Mouse (Mus musculus): ENCODE data around the gene Kif14. TPM values are rescaled to one million over a fixed set of nuclear protein-coding genes. Genes with fewer than 3 reads are reported as not detected.

Gene Kif14
- polyA plus RNA-seq, 1 experiment: 0.05 TPM

DNA sequence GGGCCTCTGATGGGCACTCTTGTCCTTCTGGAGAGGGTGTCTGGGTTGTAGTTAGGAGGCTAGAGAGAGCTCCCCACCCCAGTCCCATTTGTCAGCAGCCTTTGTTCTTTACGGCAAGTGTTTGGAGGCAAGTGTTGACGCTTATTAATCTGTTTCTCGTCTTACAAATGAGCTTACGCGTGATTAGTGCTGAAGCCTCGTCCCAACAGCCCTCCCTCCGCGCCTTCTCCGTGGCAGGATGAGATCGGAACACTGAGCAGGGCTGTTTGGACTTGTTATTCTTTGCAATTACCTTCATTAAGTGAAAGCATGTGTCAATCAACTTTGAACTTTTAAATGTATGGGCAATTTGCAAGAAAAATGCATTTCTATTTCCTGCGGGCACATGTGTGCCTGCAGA lies 97.0 kb downstream of the Kif14 start:
- TF ChIP-seq CTCF (conservative IDR thresholded peaks at IDR 0.05; ENCODE audit: insufficient read depth, insufficient read length, low read depth, low read length) (no peak), POLR2A (IDR thresholded peaks at IDR 0.05; ENCODE audit: low read depth, low read length) (no peak)
- WGBS: 77% methylated on average over 11 of the region's 11 CpGs
- no peaks in the 10 kb centered on the region; the same call in 1 of the 2 replicates for H3K4me1 ChIP-seq (ENCODE audit: control insufficient read depth, insufficient read depth, low read length)
- no peak for DNase-seq
- H3K36me3 ChIP-seq (ENCODE audit: control insufficient read depth, insufficient read depth, low read length): no peaks in the 10 kb centered on the region
- H3K4me3 ChIP-seq (ENCODE audit: insufficient read depth, low read depth, low read length): no peak overlapping the region
- no peaks in the 10 kb centered on the region for H3K27me3 ChIP-seq (replicated peaks; ENCODE audit: control insufficient read depth, insufficient read depth, low read length)
- H3K27ac ChIP-seq (ENCODE audit: insufficient read depth, low read depth, low read length): no peak overlapping the region

GRCm38 (mm10) chr1:136564963-136565362 lies 98.8 kb downstream of the Kif14 start:
- 79% methylated on average over 4 of the region's 4 CpGs for WGBS
- H3K4me1 ChIP-seq (ENCODE audit: control insufficient read depth, insufficient read depth, low read length): peaks cover 3% of the 10 kb centered on the region; the same call in 1 of the 2 replicates
- H3K36me3 ChIP-seq (ENCODE audit: control insufficient read depth, insufficient read depth, low read length): no peaks in the 10 kb centered on the region
- H3K4me3 ChIP-seq (ENCODE audit: insufficient read depth, low read depth, low read length): no peak overlapping the region
- DNase-seq: peak; percentile 58
- no peaks in the 10 kb centered on the region for H3K27me3 ChIP-seq (replicated peaks; ENCODE audit: control insufficient read depth, insufficient read depth, low read length)
- TF ChIP-seq CTCF (conservative IDR thresholded peaks at IDR 0.05; ENCODE audit: insufficient read depth, insufficient read length, low read depth, low read length) (0 out of 2 replicates have a peak, but pooled peaks have one; percentile 5), POLR2A (IDR thresholded peaks at IDR 0.05; ENCODE audit: low read depth, low read length) (no peak)
- H3K27ac ChIP-seq (ENCODE audit: insufficient read depth, low read depth, low read length): no peak overlapping the region

GRCm38 (mm10) chr1:136566386-136566785 lies 100.2 kb downstream of the Kif14 start:
- Histone ChIP-seq H3K36me3 (ENCODE audit: control insufficient read depth, insufficient read depth, low read length) (no peaks in the 10 kb centered on the region), H3K4me1 (ENCODE audit: control insufficient read depth, insufficient read depth, low read length) (peaks cover 3% of the 10 kb centered on the region; the same call in 1 of the 2 replicates), H3K27ac (ENCODE audit: insufficient read depth, low read depth, low read length) (no peak overlapping the region), H3K4me3 (ENCODE audit: insufficient read depth, low read depth, low read length) (no peak overlapping the region), H3K27me3 (replicated peaks; ENCODE audit: control insufficient read depth, insufficient read depth, low read length) (no peaks in the 10 kb centered on the region)
- TF ChIP-seq CTCF (conservative IDR thresholded peaks at IDR 0.05; ENCODE audit: insufficient read depth, insufficient read length, low read depth, low read length) (no peak), POLR2A (IDR thresholded peaks at IDR 0.05; ENCODE audit: low read depth, low read length) (no peak)
- no peak for DNase-seq
- 89% methylated on average over 5 of the region's 5 CpGs for WGBS

DNA sequence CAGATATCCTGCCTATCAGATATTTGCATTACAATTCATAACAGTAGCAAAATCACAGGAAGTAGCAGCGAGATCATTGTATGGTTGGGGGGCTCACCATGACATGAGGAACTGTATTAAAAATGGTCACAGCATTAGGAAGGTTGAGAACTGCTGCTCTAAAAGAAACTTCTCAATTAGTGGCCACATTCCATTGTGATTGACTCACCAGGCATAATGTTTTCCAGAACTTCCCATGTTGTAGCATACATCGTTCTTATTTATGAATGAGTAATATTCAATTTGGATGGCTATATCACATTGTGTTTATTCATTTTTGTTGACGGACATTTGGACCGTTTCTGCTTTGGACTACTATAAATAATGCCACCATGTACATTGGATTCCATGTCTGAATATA lies 101.5 kb downstream of the Kif14 start:
- peaks cover 3% of the 10 kb centered on the region; the same call in 1 of the 2 replicates for H3K4me1 ChIP-seq (ENCODE audit: control insufficient read depth, insufficient read depth, low read length)
- TF ChIP-seq CTCF (conservative IDR thresholded peaks at IDR 0.05; ENCODE audit: insufficient read depth, insufficient read length, low read depth, low read length) (no peak), POLR2A (IDR thresholded peaks at IDR 0.05; ENCODE audit: low read depth, low read length) (no peak)
- H3K27ac ChIP-seq (ENCODE audit: insufficient read depth, low read depth, low read length): no peak overlapping the region
- H3K4me3 ChIP-seq (ENCODE audit: insufficient read depth, low read depth, low read length): no peak overlapping the region
- H3K27me3 ChIP-seq (replicated peaks; ENCODE audit: control insufficient read depth, insufficient read depth, low read length): no peaks in the 10 kb centered on the region
- WGBS: 82% methylated on average over 4 of the region's 4 CpGs
- DNase-seq: no peak
- H3K36me3 ChIP-seq (ENCODE audit: control insufficient read depth, insufficient read depth, low read length): no peaks in the 10 kb centered on the region

GRCm38 (mm10) chr1:136568738-136569194 lies 102.6 kb downstream of the Kif14 start:
- Histone ChIP-seq H3K27ac (ENCODE audit: insufficient read depth, low read depth, low read length) (no peak overlapping the region), H3K27me3 (replicated peaks; ENCODE audit: control insufficient read depth, insufficient read depth, low read length) (no peaks in the 10 kb centered on the region), H3K36me3 (ENCODE audit: control insufficient read depth, insufficient read depth, low read length) (no peaks in the 10 kb centered on the region), H3K4me1 (ENCODE audit: control insufficient read depth, insufficient read depth, low read length) (peaks cover 3% of the 10 kb centered on the region; the same call in 1 of the 2 replicates), H3K4me3 (ENCODE audit: insufficient read depth, low read depth, low read length) (no peak overlapping the region)
- no peak for DNase-seq
- TF ChIP-seq POLR2A (IDR thresholded peaks at IDR 0.05; ENCODE audit: low read depth, low read length): no peak
- no peak for TF ChIP-seq CTCF (conservative IDR thresholded peaks at IDR 0.05; ENCODE audit: insufficient read depth, insufficient read length, low read depth, low read length)
- WGBS: 94% methylated on average over 11 of the region's 11 CpGs

GRCm38 (mm10) chr1:136569206-136569605 lies 103.1 kb downstream of the Kif14 start:
- no peak for TF ChIP-seq POLR2A (IDR thresholded peaks at IDR 0.05; ENCODE audit: low read depth, low read length)
- no peak for TF ChIP-seq CTCF (conservative IDR thresholded peaks at IDR 0.05; ENCODE audit: insufficient read depth, insufficient read length, low read depth, low read length)
- DNase-seq: no peak
- peaks cover 3% of the 10 kb centered on the region; the same call in 1 of the 2 replicates for H3K4me1 ChIP-seq (ENCODE audit: control insufficient read depth, insufficient read depth, low read length)
- WGBS: 61% methylated on average over 8 of the region's 8 CpGs
- H3K27me3 ChIP-seq (replicated peaks; ENCODE audit: control insufficient read depth, insufficient read depth, low read length): no peaks in the 10 kb centered on the region
- no peaks in the 10 kb centered on the region for H3K36me3 ChIP-seq (ENCODE audit: control insufficient read depth, insufficient read depth, low read length)
- no peak overlapping the region for H3K4me3 ChIP-seq (ENCODE audit: insufficient read depth, low read depth, low read length)
- H3K27ac ChIP-seq (ENCODE audit: insufficient read depth, low read depth, low read length): peak overlapping the region; percentile 39; the same call in 1 of the 2 replicates

DNA sequence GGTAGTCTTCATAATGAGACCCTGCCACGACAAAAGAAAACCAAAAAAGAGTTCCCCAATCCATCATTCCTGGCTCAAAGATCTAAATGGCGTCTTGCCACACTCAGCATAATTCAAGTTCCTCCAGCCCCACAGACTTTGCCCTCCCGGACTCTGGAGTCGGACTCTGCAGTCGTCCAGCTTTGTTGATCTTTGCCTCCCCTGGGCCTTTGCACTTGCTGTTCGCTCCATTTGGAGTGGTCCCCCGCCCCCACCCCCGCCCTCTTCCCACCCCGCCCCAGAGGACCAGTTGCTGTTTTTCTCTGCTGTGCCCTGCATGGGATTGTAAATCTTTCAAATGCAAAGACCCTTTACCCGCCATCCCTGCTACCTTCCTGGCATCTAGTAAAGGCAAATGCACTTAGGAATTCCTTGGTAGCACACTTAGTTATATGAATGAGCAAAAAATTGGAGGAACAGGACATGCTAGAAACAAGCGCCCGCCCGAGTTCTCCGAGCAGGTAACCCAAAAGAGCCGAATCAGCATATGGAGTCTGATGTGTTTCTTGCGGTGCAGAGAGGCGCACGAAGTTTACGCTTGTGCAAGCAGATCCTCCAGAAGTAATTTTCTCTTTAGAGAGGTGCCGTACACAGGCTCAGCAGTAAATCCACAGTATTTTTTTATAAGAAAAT lies 103.6 kb downstream of the Kif14 start:
- Histone ChIP-seq H3K27ac (ENCODE audit: insufficient read depth, low read depth, low read length) (peak overlapping the region; percentile 52; the same call in 1 of the 2 replicates), H3K4me1 (ENCODE audit: control insufficient read depth, insufficient read depth, low read length) (peaks cover 3% of the 10 kb centered on the region; the same call in 1 of the 2 replicates), H3K27me3 (replicated peaks; ENCODE audit: control insufficient read depth, insufficient read depth, low read length) (no peaks in the 10 kb centered on the region), H3K4me3 (ENCODE audit: insufficient read depth, low read depth, low read length) (no peak overlapping the region), H3K36me3 (ENCODE audit: control insufficient read depth, insufficient read depth, low read length) (no peaks in the 10 kb centered on the region)
- TF ChIP-seq POLR2A (IDR thresholded peaks at IDR 0.05; ENCODE audit: low read depth, low read length) (no peak), CTCF (conservative IDR thresholded peaks at IDR 0.05; ENCODE audit: insufficient read depth, insufficient read length, low read depth, low read length) (no peak)
- WGBS: 39% methylated on average over 20 of the region's 20 CpGs
- DNase-seq: peak; percentile 91
